Mouse (Mus musculus): ENCODE results near the gene Soat2.

Soat2 gene

GRCm38 (mm10) chr15:102188883-102189282 lies 38.6 kb downstream of the Soat2 start:
- no peak for DNase-seq (ENCODE audit: low spot score in 2 of 2)

GRCm38 (mm10) chr15:102191699-102192098 lies 41.4 kb downstream of the Soat2 start:
- DNase-seq (ENCODE audit: low spot score in 2 of 2), result no peak

GRCm38 (mm10) chr15:102192271-102192812 lies 42.0 kb downstream of the Soat2 start:
- DNase-seq (ENCODE audit: low spot score in 2 of 2), result no peak

GRCm38 (mm10) chr15:102192820-102193386 lies 42.6 kb downstream of the Soat2 start:
- DNase-seq (ENCODE audit: low spot score in 2 of 2), result no peak

- no peak for DNase-seq (ENCODE audit: low spot score in 2 of 2)
Measured at GRCm38 (mm10) chr15:102193652-102194051, 43.3 kb downstream of the Soat2 start.

GRCm38 (mm10) chr15:102194439-102194838 lies 44.1 kb downstream of the Soat2 start:
- DNase-seq (ENCODE audit: low spot score in 2 of 2), result no peak

GRCm38 (mm10) chr15:102195373-102195772 lies 45.0 kb downstream of the Soat2 start:
- DNase-seq (ENCODE audit: low spot score in 2 of 2), result no peak

GRCm38 (mm10) chr15:102198841-102199240 lies 48.5 kb downstream of the Soat2 start:
- no peak for DNase-seq (ENCODE audit: low spot score in 2 of 2)

- DNase-seq (ENCODE audit: low spot score in 2 of 2), result peak; percentile 84 to 87
Measured at GRCm38 (mm10) chr15:102202971-102203834, 52.9 kb downstream of the Soat2 start, which contains the start of gene Zfp740. Gene Zfp740 (plus strand): TSS chr15:102203249.

- peak; percentile 34 to 50 for DNase-seq (ENCODE audit: low spot score in 2 of 2)
Measured at GRCm38 (mm10) chr15:102203835-102204381, 53.6 kb downstream of the Soat2 start.

GRCm38 (mm10) chr15:102204674-102205505 lies 54.6 kb downstream of the Soat2 start, which contains the start of gene Csad:
Gene Csad (minus strand): TSS chr15:102204724.
- DNase-seq (ENCODE audit: low spot score in 2 of 2), result no peak

GRCm38 (mm10) chr15:102205779-102206178 lies 55.5 kb downstream of the Soat2 start:
- DNase-seq (ENCODE audit: low spot score in 2 of 2), result no peak

- DNase-seq (ENCODE audit: low spot score in 2 of 2), result no peak
Measured at GRCm38 (mm10) chr15:102207351-102207750, 57.0 kb downstream of the Soat2 start.

- DNase-seq (ENCODE audit: low spot score in 2 of 2), result no peak
Measured at GRCm38 (mm10) chr15:102208092-102208561, 57.8 kb downstream of the Soat2 start.

GRCm38 (mm10) chr15:102209114-102209513 lies 58.8 kb downstream of the Soat2 start:
- no peak for DNase-seq (ENCODE audit: low spot score in 2 of 2)

GRCm38 (mm10) chr15:102210816-102211215 lies 60.5 kb downstream of the Soat2 start:
- DNase-seq (ENCODE audit: low spot score in 2 of 2), result no peak

GRCm38 (mm10) chr15:102211895-102212294 lies 61.6 kb downstream of the Soat2 start:
- DNase-seq (ENCODE audit: low spot score in 2 of 2), result no peak
